Mouse (Mus musculus): ENCODE results near the gene Epc2.

GRCm38 (mm10) chr2:49572684-49573083 is 121.4 kb downstream of the Epc2 start:
- TF ChIP-seq CTCF (conservative IDR thresholded peaks at IDR 0.05; ENCODE audit: low read length) = no peak
- TF ChIP-seq POU5F1 (IDR thresholded peaks at IDR 0.05; ENCODE audit: borderline replicate concordance, low read length) = no peak

Measured in E14TG2a.4 (cell line).